Mouse (Mus musculus) bone marrow, adult 2 months (tissue): ENCODE data around the gene Rgl2. TPM values are rescaled to one million over a fixed set of nuclear protein-coding genes. Genes with fewer than 3 reads are reported as not detected.
"Not testable (repeated sequence)": the region's sequence is repeated elsewhere in the genome, so short reads cannot be mapped to it uniquely, and the experiment has no call there.

Source experiments
- H3K27ac ChIP-seq: fragments of 200-500 bp; 2 replicates; pipeline ENCODE4 v1.5.1; 2012; ENCODE audit warnings: low read depth, mild to moderate bottlenecking, control low read depth, inconsistent platforms, low read length; ENCODE audit not compliant: control insufficient read depth, poor library complexity, insufficient read depth
- H3K4me1 ChIP-seq: fragments of 200-500 bp; 2 replicates; pipeline ENCODE4 v1.6.1; 2011; ENCODE audit warnings: low read length; ENCODE audit not compliant: control insufficient read depth, insufficient read depth
- H3K4me3 ChIP-seq: fragments of 200-500 bp; replicated peaks from 2 replicates; pipeline ENCODE3; 2011; ENCODE audit warnings: mild to moderate bottlenecking, low read depth, low read length, control low read depth; ENCODE audit not compliant: control insufficient read depth
- CTCF ChIP-seq: fragments of 200-500 bp; IDR thresholded peaks from 2 replicates; pipeline ENCODE4 v1.5.1; 2011; ENCODE audit warnings: low read length, control low read depth; ENCODE audit not compliant: control insufficient read depth, insufficient read depth
- POLR2A ChIP-seq: fragments of 200-500 bp; IDR thresholded peaks from 2 replicates; pipeline ENCODE4 v1.6.1; 2011; ENCODE audit warnings: low read depth, mild to moderate bottlenecking, control low read depth, low read length, borderline replicate concordance; ENCODE audit not compliant: control insufficient read depth
- WGBS: fragments of 180-500 bp; shearing (Covaris S2); methylation state at CpG from one replicate; pipeline ENCODE4 v1.1.7; 2018; 5-methylcytosine and 5-hydroxymethylcytosine counted together
- polyA plus RNA-seq: library from polyadenylated mRNA; stranded (reverse); fragments of >200 nt; gene quantifications from 2 replicates; pipeline ENCODE4 v1.2.4, GENCODE M21; 2011; ENCODE audit warnings: low replicate concordance; ENCODE audit not compliant: missing spikeins, insufficient read depth, insufficient read length

Rgl2 gene
- polyA plus RNA-seq, 1 experiment = 173 TPM

GRCm38 (mm10) chr17:33948905-33949537, 19.7 kb downstream of the Rgl2 start:
- H3K27ac ChIP-seq = no peak overlapping the region
- H3K4me1 ChIP-seq = peaks cover 8% of the 10 kb centered on the region
- no peak overlapping the region for H3K4me3 ChIP-seq
- no peak for TF ChIP-seq POLR2A
- no peak for TF ChIP-seq CTCF
- 82% methylated on average over 19 of the region's 19 CpGs for WGBS

GRCm38 (mm10) chr17:33950131-33950625, 20.8 kb downstream of the Rgl2 start:
- Histone ChIP-seq H3K4me3 (peak overlapping the region; percentile 82), H3K27ac (no peak overlapping the region), H3K4me1 (peaks cover 9% of the 10 kb centered on the region)
- TF ChIP-seq POLR2A (no peak), CTCF (no peak)
- 76% methylated on average over 10 of the region's 10 CpGs for WGBS

- 1% methylated on average over 45 of the region's 45 CpGs for WGBS
- peak within 1 kb of the TSS; percentile 85 for H3K27ac ChIP-seq
- peak within 1 kb of the TSS; percentile 82 for H3K4me3 ChIP-seq
- peaks cover 9% of the 10 kb centered on the region for H3K4me1 ChIP-seq
- TF ChIP-seq POLR2A (peak; percentile 59; the same call in 1 of the 2 replicates), CTCF (peak; percentile 4; the same call in 1 of the 2 replicates)
These were observed 21.9 kb downstream of the Rgl2 start, which contains the start of gene B3galt4 for GRCm38 (mm10) chr17:33951021-33951946. TSS of gene B3galt4 (minus strand) at chr17:33951488.

- H3K4me3 ChIP-seq, H3K4me1 ChIP-seq: not testable (repeated sequence)
- WGBS = 80% methylated on average over 13 of the region's 13 CpGs
- H3K27ac ChIP-seq = 0 out of 2 replicates have a peak overlapping the region, but pooled peaks have one; percentile 11
These were observed 22.7 kb downstream of the Rgl2 start for GRCm38 (mm10) chr17:33952015-33952414.

- 73% methylated on average over 4 of the region's 4 CpGs for WGBS
- peaks cover 7% of the 10 kb centered on the region for H3K4me1 ChIP-seq
- H3K27ac ChIP-seq = no peak overlapping the region
- no peak overlapping the region for H3K4me3 ChIP-seq
- TF ChIP-seq CTCF = no peak
- TF ChIP-seq POLR2A = no peak
These were observed 23.5 kb downstream of the Rgl2 start for GRCm38 (mm10) chr17:33952879-33953278.

GRCm38 (mm10) chr17:33953310-33953709, 24.0 kb downstream of the Rgl2 start:
- 73% methylated on average over 3 of the region's 3 CpGs for WGBS
- peaks cover 4% of the 10 kb centered on the region for H3K4me1 ChIP-seq
- no peak overlapping the region for H3K27ac ChIP-seq
- H3K4me3 ChIP-seq = no peak overlapping the region
- TF ChIP-seq POLR2A (no peak), CTCF (no peak)

GRCm38 (mm10) chr17:33953961-33954565, 24.7 kb downstream of the Rgl2 start:
- H3K27ac ChIP-seq = no peak overlapping the region
- peak overlapping the region; percentile 65 for H3K4me3 ChIP-seq
- TF ChIP-seq CTCF (no peak), POLR2A (no peak)
- H3K4me1 ChIP-seq = peaks cover 3% of the 10 kb centered on the region
- 36% methylated on average over 5 of the region's 5 CpGs for WGBS
